Mouse (Mus musculus): ENCODE results near the gene Cep131. TPM values are rescaled to one million over a fixed set of nuclear protein-coding genes. Genes with fewer than 3 reads are reported as not detected.

Cep131 gene
- total and polyA plus RNA-seq, 3 experiments, result 2.3 to 20.9 (median 10.2) TPM

Other genes starting within 250 kb of the Cep131 start
- gene Chmp6, start 173.4 kb downstream of the Cep131 start, total RNA-seq (2012; rRNA removed), result 59.7 and 67.2 TPM in 2 replicates
- gene Chmp6, start 173.4 kb downstream of the Cep131 start, total RNA-seq (2014; rRNA removed), result 63.2 and 70.6 TPM in 2 replicates
- 50.3 and 67.9 TPM in 2 replicates for gene Chmp6, start 173.4 kb downstream of the Cep131 start, polyA plus RNA-seq (2012; ENCODE audit: insufficient read length, low read depth)
- gene Baiap2, start 144.1 kb downstream of the Cep131 start, total RNA-seq (2012; rRNA removed), result 6.7 and 9.9 TPM in 2 replicates
- 3.2 and 3.4 TPM in 2 replicates for gene Baiap2, start 144.1 kb downstream of the Cep131 start, total RNA-seq (2014; rRNA removed)
- 5.6 and 6.1 TPM in 2 replicates for gene Baiap2, start 144.1 kb downstream of the Cep131 start, polyA plus RNA-seq (2012; ENCODE audit: insufficient read length, low read depth)
- gene Aatk, start 39.7 kb downstream of the Cep131 start, total RNA-seq (2012; rRNA removed), result 0.08 and 0.17 TPM in 2 replicates
- 0.07 and 0.19 TPM in 2 replicates for gene Aatk, start 39.7 kb downstream of the Cep131 start, total RNA-seq (2014; rRNA removed)
- 0.21 and 0.42 TPM in 2 replicates for gene Aatk, start 39.7 kb downstream of the Cep131 start, polyA plus RNA-seq (2012; ENCODE audit: insufficient read length, low read depth)
- 22.1 and 22.3 TPM in 2 replicates for gene Tepsin, start 11.9 kb upstream of the Cep131 start, total RNA-seq (2012; rRNA removed)
- 13.7 and 14.5 TPM in 2 replicates for gene Tepsin, start 11.9 kb upstream of the Cep131 start, total RNA-seq (2014; rRNA removed)
- 13.0 and 14.2 TPM in 2 replicates for gene Tepsin, start 11.9 kb upstream of the Cep131 start, polyA plus RNA-seq (2012; ENCODE audit: insufficient read length, low read depth)
- gene Ndufaf8, start 12.1 kb upstream of the Cep131 start, total RNA-seq (2012; rRNA removed), result 88.0 and 103 TPM in 2 replicates
- 38.6 and 46.3 TPM in 2 replicates for gene Ndufaf8, start 12.1 kb upstream of the Cep131 start, total RNA-seq (2014; rRNA removed)
- 50.2 and 59.5 TPM in 2 replicates for gene Ndufaf8, start 12.1 kb upstream of the Cep131 start, polyA plus RNA-seq (2012; ENCODE audit: insufficient read length, low read depth)
- 86.2 and 97.6 TPM in 2 replicates for gene Slc38a10, start 64.5 kb upstream of the Cep131 start, total RNA-seq (2012; rRNA removed)
- 42.8 and 47.1 TPM in 2 replicates for gene Slc38a10, start 64.5 kb upstream of the Cep131 start, total RNA-seq (2014; rRNA removed)
- 75.6 and 83.7 TPM in 2 replicates for gene Slc38a10, start 64.5 kb upstream of the Cep131 start, polyA plus RNA-seq (2012; ENCODE audit: insufficient read length, low read depth)
- 0.04 TPM in 2 replicates for gene Bahcc1, start 146.1 kb upstream of the Cep131 start, total RNA-seq (2012; rRNA removed)
- not detected in 2 replicates for gene Bahcc1, start 146.1 kb upstream of the Cep131 start, total RNA-seq (2014; rRNA removed)
- gene Bahcc1, start 146.1 kb upstream of the Cep131 start, polyA plus RNA-seq (2012; ENCODE audit: insufficient read length, low read depth), result not detected in 2 replicates

Measured in CH12.LX (cell line).